Mouse (Mus musculus) kidney, embryonic 15.5 days (tissue): ENCODE measurements around the gene Atp6v1g3. TPM values are rescaled to one million over a fixed set of nuclear protein-coding genes. Genes with fewer than 3 reads are reported as not detected.

Source experiments
- ATAC-seq: fragments of 200-750 bp; cut with Nextera tagmentation; replicated peaks from 2 replicates; pipeline ENCODE4 v1.8.0; 2017; ENCODE audit warnings: moderate TSS enrichment; ENCODE audit not compliant: low FRiP score
- H3K27ac ChIP-seq: fragments of 300-500 bp; sonication (generic); 2 replicates; pipeline ENCODE4 v1.5.1; 2015; ENCODE audit warnings: mild to moderate bottlenecking, inconsistent platforms
- H3K27me3 ChIP-seq: fragments of 300-500 bp; sonication (generic); 2 replicates; pipeline ENCODE4 v1.6.1; 2015; ENCODE audit warnings: inconsistent platforms
- H3K36me3 ChIP-seq: fragments of 300-500 bp; sonication (generic); 2 replicates; pipeline ENCODE4 v1.6.1; 2015; ENCODE audit warnings: inconsistent platforms
- H3K4me1 ChIP-seq: fragments of 300-500 bp; sonication (generic); 2 replicates; pipeline ENCODE4 v1.6.1; 2015; ENCODE audit warnings: inconsistent platforms
- H3K4me2 ChIP-seq: fragments of 300-500 bp; sonication (generic); 2 replicates; pipeline ENCODE4 v1.6.1; 2015; ENCODE audit warnings: moderate library complexity, mild to moderate bottlenecking, inconsistent platforms
- H3K4me3 ChIP-seq: fragments of 300-500 bp; sonication (generic); replicated peaks from 2 replicates; pipeline ENCODE4 v1.5.1; 2015; ENCODE audit warnings: mild to moderate bottlenecking, inconsistent platforms
- H3K9ac ChIP-seq: fragments of 300-500 bp; sonication (generic); 2 replicates; pipeline ENCODE4 v1.6.1; 2015; ENCODE audit warnings: mild to moderate bottlenecking, inconsistent platforms
- H3K9me3 ChIP-seq: fragments of 300-500 bp; sonication (generic); replicated peaks from 2 replicates; pipeline ENCODE4 v1.6.1; 2016; ENCODE audit warnings: inconsistent platforms
- WGBS: fragments of 180-500 bp; shearing (Covaris S2); methylation state at CpG from one replicate; pipeline ENCODE4 v1.1.7; 2015; ENCODE audit warnings: mixed read lengths; 5-methylcytosine and 5-hydroxymethylcytosine counted together
- polyA plus RNA-seq: library from polyadenylated mRNA; unstranded; fragments of >200 nt; fragmentation: Nextera tagmentation; extraction: Ambion mirVana; gene quantifications from 2 replicates; pipeline ENCODE4 v1.2.1, GENCODE M21; 2015

Gene Atp6v1g3
- polyA plus RNA-seq = 2.6 and 3.1 TPM in 2 replicates

GRCm38 (mm10) chr1:138273438-138273837 is at the start of gene Atp6v1g3:
TSS of gene Atp6v1g3 (plus strand) at chr1:138273738.
- H3K27ac ChIP-seq = no peak within 1 kb of the TSS
- H3K9ac ChIP-seq = no peak within 1 kb of the TSS
- no peaks in the 10 kb centered on the region for H3K27me3 ChIP-seq
- no peak within 1 kb of the TSS for H3K4me2 ChIP-seq
- no peak within 1 kb of the TSS for H3K4me3 ChIP-seq
- H3K9me3 ChIP-seq = no peaks in the 10 kb centered on the region
- ATAC-seq = no peak
- H3K36me3 ChIP-seq = no peaks in the 10 kb centered on the region
- 94% methylated on average over 2 of the region's 2 CpGs for WGBS
- H3K4me1 ChIP-seq = no peaks in the 10 kb centered on the region

GRCm38 (mm10) chr1:138233051-138233450 is 40.5 kb upstream of the Atp6v1g3 start:
- no peak overlapping the region for H3K9ac ChIP-seq
- H3K4me1 ChIP-seq = no peaks in the 10 kb centered on the region
- 0 out of 2 replicates have a peak, but pooled peaks cover 4% of the 10 kb centered on the region for H3K9me3 ChIP-seq
- ATAC-seq = no peak
- no peaks in the 10 kb centered on the region for H3K36me3 ChIP-seq
- no peak overlapping the region for H3K27ac ChIP-seq
- H3K27me3 ChIP-seq = no peaks in the 10 kb centered on the region
- no peak overlapping the region for H3K4me3 ChIP-seq
- H3K4me2 ChIP-seq = no peak overlapping the region

- WGBS = 84% methylated on average over 2 of the region's 2 CpGs
- no peaks in the 10 kb centered on the region for H3K4me1 ChIP-seq
- H3K27ac ChIP-seq = no peak overlapping the region
- no peak overlapping the region for H3K9ac ChIP-seq
- H3K9me3 ChIP-seq = no peaks in the 10 kb centered on the region
- no peaks in the 10 kb centered on the region for H3K27me3 ChIP-seq
- no peak overlapping the region for H3K4me3 ChIP-seq
- H3K4me2 ChIP-seq = no peak overlapping the region
- H3K36me3 ChIP-seq = no peaks in the 10 kb centered on the region
- no peak for ATAC-seq
Measured at GRCm38 (mm10) chr1:138237252-138237651, 36.3 kb upstream of the Atp6v1g3 start.

- H3K9ac ChIP-seq = no peak overlapping the region
- peak; percentile 33; the same call in 1 of the 2 replicates for ATAC-seq
- no peaks in the 10 kb centered on the region for H3K27me3 ChIP-seq
- H3K4me1 ChIP-seq = peaks cover 6% of the 10 kb centered on the region
- H3K4me2 ChIP-seq = no peak overlapping the region
- no peaks in the 10 kb centered on the region for H3K36me3 ChIP-seq
- H3K9me3 ChIP-seq = no peaks in the 10 kb centered on the region
- H3K4me3 ChIP-seq = no peak overlapping the region
- 36% methylated on average over 5 of the region's 5 CpGs for WGBS
- peak overlapping the region; percentile 7; the same call in 1 of the 2 replicates for H3K27ac ChIP-seq
Measured at GRCm38 (mm10) chr1:138243947-138244346, 29.6 kb upstream of the Atp6v1g3 start.

GRCm38 (mm10) chr1:138244485-138244884 is 29.1 kb upstream of the Atp6v1g3 start:
- H3K9ac ChIP-seq = no peak overlapping the region
- 12% methylated on average over 7 of the region's 7 CpGs for WGBS
- peak; percentile 43 for ATAC-seq
- H3K36me3 ChIP-seq = no peaks in the 10 kb centered on the region
- H3K27me3 ChIP-seq = no peaks in the 10 kb centered on the region
- H3K27ac ChIP-seq = peak overlapping the region; percentile 51
- no peaks in the 10 kb centered on the region for H3K9me3 ChIP-seq
- H3K4me1 ChIP-seq = peaks cover 6% of the 10 kb centered on the region
- peak overlapping the region; percentile 11; the same call in 1 of the 2 replicates for H3K4me3 ChIP-seq
- H3K4me2 ChIP-seq = peak overlapping the region; percentile 28

GRCm38 (mm10) chr1:138245103-138245502 is 28.4 kb upstream of the Atp6v1g3 start:
- H3K27ac ChIP-seq = 0 out of 2 replicates have a peak overlapping the region, but pooled peaks have one; percentile 51
- no peak overlapping the region for H3K4me3 ChIP-seq
- H3K9me3 ChIP-seq = no peaks in the 10 kb centered on the region
- 33% methylated on average over 4 of the region's 4 CpGs for WGBS
- no peaks in the 10 kb centered on the region for H3K27me3 ChIP-seq
- H3K4me1 ChIP-seq = peaks cover 6% of the 10 kb centered on the region
- H3K36me3 ChIP-seq = no peaks in the 10 kb centered on the region
- H3K9ac ChIP-seq = no peak overlapping the region
- peak; percentile 78 for ATAC-seq
- H3K4me2 ChIP-seq = no peak overlapping the region

GRCm38 (mm10) chr1:138245533-138245932 is 28.0 kb upstream of the Atp6v1g3 start:
- Histone ChIP-seq H3K4me3 (no peak overlapping the region), H3K9me3 (no peaks in the 10 kb centered on the region), H3K9ac (no peak overlapping the region), H3K4me2 (no peak overlapping the region), H3K4me1 (peaks cover 6% of the 10 kb centered on the region), H3K36me3 (no peaks in the 10 kb centered on the region), H3K27ac (peak overlapping the region; percentile 4; the same call in 1 of the 2 replicates), H3K27me3 (no peaks in the 10 kb centered on the region)
- no peak for ATAC-seq
- WGBS = 66% methylated on average over 3 of the region's 3 CpGs

- Histone ChIP-seq H3K36me3 (no peaks in the 10 kb centered on the region), H3K4me3 (no peak overlapping the region), H3K27ac (no peak overlapping the region), H3K4me2 (no peak overlapping the region), H3K9me3 (no peaks in the 10 kb centered on the region), H3K27me3 (no peaks in the 10 kb centered on the region), H3K4me1 (peaks cover 6% of the 10 kb centered on the region), H3K9ac (no peak overlapping the region)
- WGBS = 58% methylated on average over 7 of the region's 7 CpGs
- ATAC-seq = peak; percentile 44; the same call in 1 of the 2 replicates
Measured at GRCm38 (mm10) chr1:138246438-138247164, 26.9 kb upstream of the Atp6v1g3 start.

- Histone ChIP-seq H3K9me3 (no peaks in the 10 kb centered on the region), H3K4me3 (no peak overlapping the region), H3K9ac (no peak overlapping the region), H3K4me2 (no peak overlapping the region), H3K4me1 (peaks cover 6% of the 10 kb centered on the region), H3K27ac (no peak overlapping the region), H3K36me3 (no peaks in the 10 kb centered on the region), H3K27me3 (no peaks in the 10 kb centered on the region)
- 80% methylated on average over 8 of the region's 8 CpGs for WGBS
- no peak for ATAC-seq
Measured at GRCm38 (mm10) chr1:138247699-138248483, 25.6 kb upstream of the Atp6v1g3 start.

GRCm38 (mm10) chr1:138248770-138249169 is 24.8 kb upstream of the Atp6v1g3 start:
- H3K27ac ChIP-seq = no peak overlapping the region
- ATAC-seq = no peak
- no peaks in the 10 kb centered on the region for H3K27me3 ChIP-seq
- no peaks in the 10 kb centered on the region for H3K9me3 ChIP-seq
- no peak overlapping the region for H3K9ac ChIP-seq
- no peak overlapping the region for H3K4me3 ChIP-seq
- 82% methylated on average over 2 of the region's 2 CpGs for WGBS
- peaks cover 6% of the 10 kb centered on the region for H3K4me1 ChIP-seq
- no peak overlapping the region for H3K4me2 ChIP-seq
- H3K36me3 ChIP-seq = no peaks in the 10 kb centered on the region

- no peaks in the 10 kb centered on the region for H3K9me3 ChIP-seq
- H3K4me1 ChIP-seq = peaks cover 6% of the 10 kb centered on the region; the same call in 1 of the 2 replicates
- H3K4me3 ChIP-seq = no peak overlapping the region
- no peaks in the 10 kb centered on the region for H3K27me3 ChIP-seq
- no peak overlapping the region for H3K9ac ChIP-seq
- H3K27ac ChIP-seq = no peak overlapping the region
- no peak for ATAC-seq
- no peaks in the 10 kb centered on the region for H3K36me3 ChIP-seq
- no peak overlapping the region for H3K4me2 ChIP-seq
- WGBS = 42% methylated on average over 2 of the region's 2 CpGs
Measured at GRCm38 (mm10) chr1:138250951-138251350, 22.6 kb upstream of the Atp6v1g3 start.

- no peaks in the 10 kb centered on the region for H3K36me3 ChIP-seq
- no peak overlapping the region for H3K4me2 ChIP-seq
- no peak for ATAC-seq
- H3K27me3 ChIP-seq = no peaks in the 10 kb centered on the region
- H3K4me1 ChIP-seq = no peaks in the 10 kb centered on the region
- no peaks in the 10 kb centered on the region for H3K9me3 ChIP-seq
- no peak overlapping the region for H3K27ac ChIP-seq
- H3K4me3 ChIP-seq = no peak overlapping the region
- no peak overlapping the region for H3K9ac ChIP-seq
- WGBS = 85% methylated on average over 4 of the region's 4 CpGs
Measured at GRCm38 (mm10) chr1:138256172-138256789, 17.3 kb upstream of the Atp6v1g3 start.
